Mouse (Mus musculus) mammary gland, adult 2 months (tissue): ENCODE data around the gene Dlk1. TPM values are rescaled to one million over a fixed set of nuclear protein-coding genes. Genes with fewer than 3 reads are reported as not detected.

Source experiments
- polyA plus RNA-seq: library from polyadenylated mRNA; depleted of rRNA; stranded (reverse); fragments of >200 nt; gene quantifications from 2 replicates; pipeline ENCODE4 v1.2.3, GENCODE M21; 2012; ENCODE audit warnings: low replicate concordance; rRNA removed

The Dlk1 gene
- 4.0 and 4.4 TPM in 2 replicates for polyA plus RNA-seq

DNA sequence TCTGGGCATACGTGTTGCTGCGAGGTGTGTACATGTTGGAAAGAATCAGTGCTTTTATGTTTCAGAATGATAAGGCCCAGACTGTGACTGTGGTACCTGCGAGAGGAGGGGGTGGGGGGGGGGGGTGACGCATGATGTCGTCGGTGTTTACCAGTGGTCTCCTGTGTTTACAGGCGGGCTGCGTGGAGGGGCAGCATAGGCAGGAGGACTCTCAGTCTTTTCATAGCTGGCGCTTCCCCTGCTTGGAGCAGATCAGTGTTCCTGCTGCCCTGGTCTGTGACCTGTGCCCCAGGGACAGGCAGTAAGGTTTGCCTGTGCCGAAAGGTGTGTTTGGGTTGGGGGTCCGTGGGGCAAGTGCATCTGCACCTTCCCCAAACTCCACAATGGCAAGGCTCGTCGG lies at the start of gene Dlk1:
Gene Dlk1 (plus strand): TSS at position 232 of the 400 bp plus-strand sequence.

Other genes starting within 250 kb of the Dlk1 start
- gene Rtl1, start 147.5 kb downstream of the Dlk1 start, polyA plus RNA-seq: 0.06 TPM in 1 of 2 replicates, not detected in the other